Mouse (Mus musculus): ENCODE measurements around the gene Arl3.

DNA sequence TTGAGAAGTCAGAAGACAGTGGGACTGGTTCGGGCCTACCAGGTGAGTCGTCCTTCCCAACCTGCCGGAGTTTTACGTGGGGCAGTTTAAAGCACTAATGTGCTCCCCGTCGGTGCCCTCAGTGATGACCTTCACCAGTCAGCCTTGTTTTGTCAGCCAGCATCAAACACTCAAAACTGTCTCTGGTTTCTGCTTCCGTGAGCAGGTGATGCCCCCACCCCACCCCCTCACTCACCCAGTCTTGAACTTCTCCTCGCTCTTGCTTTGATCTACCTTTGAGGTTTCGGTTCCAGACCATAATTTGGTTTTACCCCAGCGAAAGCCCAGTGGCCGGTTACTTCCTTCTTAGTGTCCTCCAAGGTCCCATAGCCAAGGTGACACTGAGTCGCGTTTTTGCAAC, 33.7 kb upstream of the Arl3 start:
- TF ChIP-seq EP300 (IDR thresholded peaks at IDR 0.05) (no peak), CTCF (IDR thresholded peaks at IDR 0.05) (no peak)
